Mouse (Mus musculus): ENCODE measurements around the gene Cdc42se2. TPM values are rescaled to one million over a fixed set of nuclear protein-coding genes. Genes with fewer than 3 reads are reported as not detected.

The Cdc42se2 gene
- polyA plus RNA-seq, 1 experiment from 2014 or later = 118 TPM

- H3K4me1 ChIP-seq (replicated peaks) = no peaks in the 10 kb centered on the region
- no peak overlapping the region for H3K9ac ChIP-seq (replicated peaks)
- no peaks in the 10 kb centered on the region for H3K27me3 ChIP-seq
- ATAC-seq (ENCODE audit: insufficient number of reproducible peaks, insufficient read depth, low FRiP score, low TSS enrichment, low read depth) = no peak
- no peak overlapping the region for H3K4me3 ChIP-seq (replicated peaks)
- 85% methylated on average over 3 of the region's 3 CpGs for WGBS
- H3K4me2 ChIP-seq = no peak overlapping the region
- H3K9me3 ChIP-seq = no peaks in the 10 kb centered on the region
- H3K27ac ChIP-seq = no peak overlapping the region
- H3K36me3 ChIP-seq = peaks cover 63% of the 10 kb centered on the region
These were observed 58.2 kb downstream of the Cdc42se2 start for GRCm38 (mm10) chr11:54729311-54729710.

GRCm38 (mm10) chr11:54728371-54728770, 59.1 kb downstream of the Cdc42se2 start:
- Histone ChIP-seq H3K9me3 (no peaks in the 10 kb centered on the region), H3K27ac (peak overlapping the region; percentile 30; the same call in 1 of the 2 replicates), H3K4me2 (no peak overlapping the region), H3K4me1 (replicated peaks) (no peaks in the 10 kb centered on the region), H3K9ac (replicated peaks) (no peak overlapping the region), H3K27me3 (no peaks in the 10 kb centered on the region), H3K36me3 (peaks cover 58% of the 10 kb centered on the region), H3K4me3 (replicated peaks) (no peak overlapping the region)
- 84% methylated on average over 2 of the region's 2 CpGs for WGBS
- ATAC-seq (ENCODE audit: insufficient number of reproducible peaks, insufficient read depth, low FRiP score, low TSS enrichment, low read depth) = no peak

- Histone ChIP-seq H3K27ac (no peak overlapping the region), H3K27me3 (no peaks in the 10 kb centered on the region), H3K4me3 (replicated peaks) (no peak overlapping the region), H3K36me3 (peaks cover 67% of the 10 kb centered on the region), H3K9ac (replicated peaks) (no peak overlapping the region), H3K9me3 (no peaks in the 10 kb centered on the region), H3K4me2 (no peak overlapping the region), H3K4me1 (replicated peaks) (no peaks in the 10 kb centered on the region)
- whole genome bisulfite sequencing = 78% methylated on average over 5 of the region's 5 CpGs
- no peak for ATAC-seq (ENCODE audit: insufficient number of reproducible peaks, insufficient read depth, low FRiP score, low TSS enrichment, low read depth)
These were observed 60.1 kb downstream of the Cdc42se2 start for GRCm38 (mm10) chr11:54727327-54727901.

- H3K9ac ChIP-seq (replicated peaks) = no peak overlapping the region
These were observed 60.9 kb downstream of the Cdc42se2 start for GRCm38 (mm10) chr11:54726571-54727062.

GRCm38 (mm10) chr11:54724353-54725034, 63.0 kb downstream of the Cdc42se2 start:
- no peak overlapping the region for H3K9ac ChIP-seq (replicated peaks)
- no peak for ATAC-seq (ENCODE audit: insufficient number of reproducible peaks, insufficient read depth, low FRiP score, low TSS enrichment, low read depth)
- WGBS = 91% methylated on average over 4 of the region's 4 CpGs
- no peak overlapping the region for H3K4me3 ChIP-seq (replicated peaks)
- H3K36me3 ChIP-seq = peaks cover 82% of the 10 kb centered on the region
- H3K9me3 ChIP-seq = no peaks in the 10 kb centered on the region
- no peak overlapping the region for H3K4me2 ChIP-seq
- no peak overlapping the region for H3K27ac ChIP-seq
- no peaks in the 10 kb centered on the region for H3K4me1 ChIP-seq (replicated peaks)
- no peaks in the 10 kb centered on the region for H3K27me3 ChIP-seq

More at GRCm38 (mm10) chr11:54726571-54727062, 60.9 kb downstream of the Cdc42se2 start:
- H3K27ac ChIP-seq = no peak overlapping the region
- ATAC-seq (ENCODE audit: insufficient number of reproducible peaks, insufficient read depth, low FRiP score, low TSS enrichment, low read depth) = no peak
- H3K4me1 ChIP-seq (replicated peaks) = no peaks in the 10 kb centered on the region
- 83% methylated on average over 3 of the region's 3 CpGs for WGBS
- H3K4me2 ChIP-seq = no peak overlapping the region
- H3K36me3 ChIP-seq = peaks cover 69% of the 10 kb centered on the region
- H3K27me3 ChIP-seq = no peaks in the 10 kb centered on the region
- H3K9me3 ChIP-seq = no peaks in the 10 kb centered on the region
- no peak overlapping the region for H3K4me3 ChIP-seq (replicated peaks)

GRCm38 (mm10) chr11:54722057-54722456, 65.4 kb downstream of the Cdc42se2 start:
- ATAC-seq (ENCODE audit: insufficient number of reproducible peaks, insufficient read depth, low FRiP score, low TSS enrichment, low read depth) = no peak
- Histone ChIP-seq H3K4me2 (no peak overlapping the region), H3K4me3 (replicated peaks) (no peak overlapping the region), H3K36me3 (peaks cover 86% of the 10 kb centered on the region), H3K27ac (no peak overlapping the region), H3K9ac (replicated peaks) (no peak overlapping the region), H3K27me3 (no peaks in the 10 kb centered on the region), H3K4me1 (replicated peaks) (no peaks in the 10 kb centered on the region), H3K9me3 (no peaks in the 10 kb centered on the region)
- WGBS = 89% methylated on average over 6 of the region's 6 CpGs

- Histone ChIP-seq H3K36me3 (peaks cover 89% of the 10 kb centered on the region), H3K9me3 (no peaks in the 10 kb centered on the region), H3K4me3 (replicated peaks) (no peak overlapping the region), H3K27me3 (no peaks in the 10 kb centered on the region), H3K27ac (no peak overlapping the region), H3K9ac (replicated peaks) (no peak overlapping the region), H3K4me2 (no peak overlapping the region), H3K4me1 (replicated peaks) (no peaks in the 10 kb centered on the region)
- ATAC-seq (ENCODE audit: insufficient number of reproducible peaks, insufficient read depth, low FRiP score, low TSS enrichment, low read depth) = no peak
- 91% methylated on average over 3 of the region's 3 CpGs for WGBS
These were observed 68.9 kb downstream of the Cdc42se2 start for GRCm38 (mm10) chr11:54718601-54719000.

GRCm38 (mm10) chr11:54717893-54718292, 69.6 kb downstream of the Cdc42se2 start:
- no peak overlapping the region for H3K27ac ChIP-seq

GRCm38 (mm10) chr11:54712849-54713248, 74.6 kb downstream of the Cdc42se2 start:
- no peak overlapping the region for H3K4me3 ChIP-seq (replicated peaks)
- H3K36me3 ChIP-seq = peaks cover 45% of the 10 kb centered on the region

More at GRCm38 (mm10) chr11:54717893-54718292, 69.6 kb downstream of the Cdc42se2 start:
- no peak for ATAC-seq (ENCODE audit: insufficient number of reproducible peaks, insufficient read depth, low FRiP score, low TSS enrichment, low read depth)
- WGBS = 88% methylated on average over 3 of the region's 3 CpGs
- H3K9ac ChIP-seq (replicated peaks) = no peak overlapping the region
- H3K4me3 ChIP-seq (replicated peaks) = no peak overlapping the region
- no peak overlapping the region for H3K4me2 ChIP-seq
- no peaks in the 10 kb centered on the region for H3K4me1 ChIP-seq (replicated peaks)
- peaks cover 83% of the 10 kb centered on the region for H3K36me3 ChIP-seq
- no peaks in the 10 kb centered on the region for H3K27me3 ChIP-seq
- no peaks in the 10 kb centered on the region for H3K9me3 ChIP-seq

GRCm38 (mm10) chr11:54710512-54711293, 76.8 kb downstream of the Cdc42se2 start:
- Histone ChIP-seq H3K27ac (no peak overlapping the region), H3K36me3 (peaks cover 27% of the 10 kb centered on the region), H3K27me3 (no peaks in the 10 kb centered on the region), H3K4me3 (replicated peaks) (no peak overlapping the region), H3K4me1 (replicated peaks) (no peaks in the 10 kb centered on the region), H3K9ac (replicated peaks) (no peak overlapping the region), H3K4me2 (no peak overlapping the region), H3K9me3 (no peaks in the 10 kb centered on the region)
- no peak for ATAC-seq (ENCODE audit: insufficient number of reproducible peaks, insufficient read depth, low FRiP score, low TSS enrichment, low read depth)
- 86% methylated on average over 4 of the region's 4 CpGs for WGBS

More at GRCm38 (mm10) chr11:54712849-54713248, 74.6 kb downstream of the Cdc42se2 start:
- WGBS = 79% methylated on average over 2 of the region's 2 CpGs
- no peak overlapping the region for H3K9ac ChIP-seq (replicated peaks)
- no peaks in the 10 kb centered on the region for H3K9me3 ChIP-seq
- no peak for ATAC-seq (ENCODE audit: insufficient number of reproducible peaks, insufficient read depth, low FRiP score, low TSS enrichment, low read depth)
- H3K27ac ChIP-seq = no peak overlapping the region
- H3K4me1 ChIP-seq (replicated peaks) = no peaks in the 10 kb centered on the region
- H3K27me3 ChIP-seq = no peaks in the 10 kb centered on the region
- H3K4me2 ChIP-seq = no peak overlapping the region

- Histone ChIP-seq H3K27me3 (no peaks in the 10 kb centered on the region), H3K4me1 (replicated peaks) (no peaks in the 10 kb centered on the region), H3K9ac (replicated peaks) (no peak overlapping the region), H3K4me2 (no peak overlapping the region), H3K9me3 (no peaks in the 10 kb centered on the region), H3K27ac (no peak overlapping the region), H3K4me3 (replicated peaks) (no peak overlapping the region), H3K36me3 (peaks cover 19% of the 10 kb centered on the region)
- WGBS = 59% methylated on average over 2 of the region's 2 CpGs
- ATAC-seq (ENCODE audit: insufficient number of reproducible peaks, insufficient read depth, low FRiP score, low TSS enrichment, low read depth) = no peak
These were observed 77.8 kb downstream of the Cdc42se2 start for GRCm38 (mm10) chr11:54709645-54710044.
